In genomic region chr6:135390398-135390797, GRCm38 (mm10) we compare ENCODE assay signal across 10 mouse cellular contexts.
"Had no signal": no experiment of that assay in that cellular context is flagged by ENCODE, and none has a peak within 500 bp of the region (broad histone marks: within the 10 kb centered on the region; RNA-seq: fewer than 3 reads in every experiment).

No protein-coding gene starts in this region.

- H3K27me3 ChIP-seq: intestine, embryonic 15.5 days; kidney, embryonic 15.5 days; limb, embryonic 15.5 days; midbrain, embryonic 12.5 days; neural tube, embryonic 13.5 days had no signal

- H3K4me1 ChIP-seq: midbrain, embryonic 12.5 days had no signal

- H3K36me3 ChIP-seq: intestine, embryonic 15.5 days; kidney, embryonic 15.5 days; limb, embryonic 15.5 days; midbrain, embryonic 12.5 days; neural tube, embryonic 13.5 days had no signal

- H3K9me3 ChIP-seq: intestine, embryonic 15.5 days; kidney, embryonic 15.5 days; limb, embryonic 15.5 days; midbrain, embryonic 12.5 days; neural tube, embryonic 13.5 days had no signal

- H3K27ac ChIP-seq: intestine, embryonic 15.5 days; kidney, embryonic 15.5 days; limb, embryonic 15.5 days; midbrain, embryonic 12.5 days; neural tube, embryonic 13.5 days had no signal

- H3K4me3 ChIP-seq: intestine, embryonic 15.5 days; kidney, embryonic 15.5 days; limb, embryonic 15.5 days; midbrain, embryonic 12.5 days; neural tube, embryonic 13.5 days had no signal

- DNase-seq: lung, adult 18-20 months; retina, postnatal 1 day; right cerebral cortex, postnatal 14 days; thymus, postnatal 14 days had no signal

- H3K9ac ChIP-seq: intestine, embryonic 15.5 days; kidney, embryonic 15.5 days; limb, embryonic 15.5 days; midbrain, embryonic 12.5 days; neural tube, embryonic 13.5 days had no signal

- H3K4me2 ChIP-seq: intestine, embryonic 15.5 days; kidney, embryonic 15.5 days; limb, embryonic 15.5 days; midbrain, embryonic 12.5 days; neural tube, embryonic 13.5 days had no signal

- ATAC-seq: intestine, embryonic 15.5 days; midbrain, embryonic 16.5 days had no signal
